Mouse (Mus musculus): Measurements from ENCODE around the gene Fbxw8.

- no peak for TF ChIP-seq EP300 (IDR thresholded peaks at IDR 0.05; ENCODE audit: insufficient read depth, low read depth, low read length)
- TF ChIP-seq POLR2A (IDR thresholded peaks at IDR 0.05; ENCODE audit: insufficient read depth, low read length): no peak
Measured at GRCm38 (mm10) chr5:118081374-118081949, 73.8 kb downstream of the Fbxw8 start.
